Mouse (Mus musculus) olfactory bulb, adult 2 months (tissue): ENCODE measurements around the gene Thsd7b.

Source experiments
- CTCF ChIP-seq: fragments of 200-500 bp; IDR thresholded peaks from 2 replicates; pipeline ENCODE4 v1.5.1; 2012; ENCODE audit warnings: low read depth, mild to moderate bottlenecking, low read length, moderate library complexity; ENCODE audit not compliant: insufficient read depth
- POLR2A ChIP-seq: fragments of 200-500 bp; IDR thresholded peaks from 2 replicates; pipeline ENCODE4 v1.6.1; 2012; ENCODE audit warnings: mild to moderate bottlenecking, low read depth, low read length, moderate library complexity; ENCODE audit not compliant: insufficient read depth

DNA sequence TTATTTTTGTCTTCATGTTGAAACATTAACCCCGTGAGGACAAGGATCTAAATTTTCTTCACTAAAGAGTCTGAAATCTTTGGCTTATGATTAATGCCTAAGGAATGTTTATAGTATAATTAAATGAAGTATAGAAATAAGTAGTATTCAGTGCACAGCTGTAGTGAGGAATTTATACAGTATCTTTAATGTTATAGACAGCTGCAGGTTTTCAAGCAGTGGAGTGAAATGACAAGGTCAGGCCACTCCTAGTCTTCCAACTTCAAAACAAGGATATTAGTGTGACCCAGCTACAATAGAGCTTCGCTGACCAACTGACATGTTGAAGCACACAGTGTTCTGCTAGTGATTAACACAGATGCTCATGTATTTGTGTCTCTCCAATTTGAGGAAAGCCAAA is 949.8 kb downstream of the Thsd7b start:
- no peak for TF ChIP-seq CTCF
- TF ChIP-seq POLR2A: no peak
